Mouse (Mus musculus) MEL (cell line): ENCODE results near the gene Gm11060. TPM values are rescaled to one million over a fixed set of nuclear protein-coding genes. Genes with fewer than 3 reads are reported as not detected.

ENCODE experiments used
- DNase-seq: peaks from one replicate; pipeline ENCODE4 v3.0.0; 2011; ENCODE audit warnings: low read depth, low spot score
- H3K27ac ChIP-seq: 2 replicates; pipeline ENCODE4 v1.5.1; 2012; ENCODE audit warnings: low read depth, mild to moderate bottlenecking, control low read depth, low read length, moderate library complexity; ENCODE audit not compliant: control insufficient read depth
- H3K27me3 ChIP-seq, 2 experiments: fragments of 150-350 bp in 1 of 2; sonication (generic) in 1 of 2; 2 replicates each; pipeline ENCODE4 v1.6.1; 2012; ENCODE audit warnings: low read length in 2 of 2, mild to moderate bottlenecking in 2 of 2, improper control_type of control experiment in 1 of 2, moderate library complexity in 1 of 2; ENCODE audit not compliant: insufficient read depth in 2 of 2, control insufficient read depth in 1 of 2
- H3K36me3 ChIP-seq, 2 experiments: 2 replicates each; pipeline ENCODE4 v1.6.1; 2012 to 2014; ENCODE audit warnings: low read length in 2 of 2, improper control_type of control experiment in 1 of 2, inconsistent platforms in 1 of 2, mild to moderate bottlenecking in 1 of 2; ENCODE audit not compliant: insufficient read depth in 2 of 2, control insufficient read depth in 1 of 2
- H3K4me1 ChIP-seq, 2 experiments: fragments of 150-350 bp in 1 of 2; sonication (generic) in 1 of 2; 2 replicates each; pipeline ENCODE4 v1.6.1; 2012; ENCODE audit warnings: low read length in 2 of 2, improper control_type of control experiment in 1 of 2, mild to moderate bottlenecking in 1 of 2; ENCODE audit not compliant: insufficient read depth in 2 of 2, control insufficient read depth in 1 of 2
- H3K4me3 ChIP-seq, 2 experiments: fragments of 150-350 bp in 1 of 2; sonication (generic) in 1 of 2; 2 replicates each; pipeline ENCODE4 v1.5.1; 2012; ENCODE audit warnings: low read depth in 2 of 2, low read length in 2 of 2, mild to moderate bottlenecking in 2 of 2, moderate library complexity in 2 of 2, control low read depth in 1 of 2, improper control_type of control experiment in 1 of 2; ENCODE audit not compliant: control insufficient read depth in 1 of 2, insufficient read depth in 1 of 2
- H3K79me2 ChIP-seq: 2 replicates; pipeline ENCODE4 v1.6.1; 2012; ENCODE audit warnings: mild to moderate bottlenecking, low read length, moderate library complexity; ENCODE audit not compliant: control insufficient read depth, poor library complexity, insufficient read depth
- H3K9ac ChIP-seq: 2 replicates; pipeline ENCODE4 v1.6.1; 2012; ENCODE audit warnings: low read depth, mild to moderate bottlenecking, control low read depth, low read length, moderate library complexity; ENCODE audit not compliant: control insufficient read depth, poor library complexity, severe bottlenecking
- H3K9me3 ChIP-seq: fragments of 150-350 bp; sonication (generic); replicated peaks from 2 replicates; pipeline ENCODE4 v1.6.1; 2012; ENCODE audit warnings: mild to moderate bottlenecking, low read length, improper control_type of control experiment, moderate library complexity; ENCODE audit not compliant: insufficient read depth
- CHD1 ChIP-seq: IDR thresholded peaks from 2 replicates; pipeline ENCODE4 v1.6.1; 2012; ENCODE audit warnings: low read depth, mild to moderate bottlenecking, inconsistent platforms, low read length, improper control_type of control experiment
- CHD2 ChIP-seq: IDR thresholded peaks from 2 replicates; pipeline ENCODE4 v1.6.1; 2011; ENCODE audit warnings: low read length, improper control_type of control experiment
- ELF1 ChIP-seq: IDR thresholded peaks from 2 replicates; pipeline ENCODE4 v1.6.1; 2014; ENCODE audit warnings: low read depth, mild to moderate bottlenecking, inconsistent platforms, low read length, improper control_type of control experiment, moderate library complexity
- EP300 ChIP-seq, 2 experiments: IDR thresholded peaks; 2 replicates each; pipeline ENCODE4 v1.6.1; 2011; ENCODE audit warnings: improper control_type of control experiment in 2 of 2, low read length in 2 of 2, low read depth in 1 of 2, mild to moderate bottlenecking in 1 of 2
- ETS1 ChIP-seq: IDR thresholded peaks from 2 replicates; pipeline ENCODE4 v1.6.1; 2012; ENCODE audit warnings: low read depth, mild to moderate bottlenecking, inconsistent platforms, low read length, improper control_type of control experiment, moderate library complexity
- GABPA ChIP-seq: IDR thresholded peaks from 2 replicates; pipeline ENCODE4 v1.6.1; 2012; ENCODE audit warnings: low read depth, mild to moderate bottlenecking, inconsistent platforms, low read length, improper control_type of control experiment, moderate library complexity
- HCFC1 ChIP-seq: IDR thresholded peaks from 2 replicates; pipeline ENCODE4 v1.6.1; 2012; ENCODE audit warnings: low read depth, mild to moderate bottlenecking, inconsistent platforms, low read length, improper control_type of control experiment, moderate library complexity
- JUND ChIP-seq: IDR thresholded peaks from 2 replicates; pipeline ENCODE4 v1.6.1; 2011; ENCODE audit warnings: low read depth, mild to moderate bottlenecking, improper control_type of control experiment, low read length
- KAT2A ChIP-seq: conservative IDR thresholded peaks from 2 replicates; pipeline ENCODE4 v1.6.1; 2012; ENCODE audit warnings: low read depth, low read length, improper control_type of control experiment, inconsistent platforms
- MAX ChIP-seq: IDR thresholded peaks from 2 replicates; pipeline ENCODE4 v1.6.1; 2011; ENCODE audit warnings: low read length, improper control_type of control experiment
- MXI1 ChIP-seq: IDR thresholded peaks from 2 replicates; pipeline ENCODE4 v1.6.1; 2011; ENCODE audit warnings: mild to moderate bottlenecking, low read depth, low read length, improper control_type of control experiment
- MYC ChIP-seq: IDR thresholded peaks from 2 replicates; pipeline ENCODE4 v1.6.1; 2011; ENCODE audit warnings: low read depth, mild to moderate bottlenecking, low read length, improper control_type of control experiment, moderate library complexity
- NRF1 ChIP-seq: IDR thresholded peaks from 2 replicates; pipeline ENCODE4 v1.6.1; 2014; ENCODE audit warnings: low read depth, mild to moderate bottlenecking, inconsistent platforms, low read length, improper control_type of control experiment, moderate library complexity; ENCODE audit not compliant: poor library complexity, insufficient read depth, severe bottlenecking
- POLR2AphosphoS5 ChIP-seq: IDR thresholded peaks from 2 replicates; pipeline ENCODE4 v1.6.1; 2012; ENCODE audit warnings: low read depth, borderline replicate concordance, mild to moderate bottlenecking, inconsistent platforms, low read length, moderate library complexity, mixed read lengths
- RAD21 ChIP-seq: IDR thresholded peaks from 2 replicates; pipeline ENCODE4 v1.6.1; 2011; ENCODE audit warnings: mild to moderate bottlenecking, low read depth, low read length, improper control_type of control experiment
- SIN3A ChIP-seq: IDR thresholded peaks from 2 replicates; pipeline ENCODE4 v1.6.1; 2012; ENCODE audit warnings: low read length, improper control_type of control experiment, inconsistent platforms
- SMC3 ChIP-seq: IDR thresholded peaks from 2 replicates; pipeline ENCODE4 v1.6.1; 2011; ENCODE audit warnings: low read depth, low read length, improper control_type of control experiment
- TAL1 ChIP-seq: IDR thresholded peaks from 2 replicates; pipeline ENCODE4 v1.6.1; 2012; ENCODE audit warnings: mild to moderate bottlenecking, inconsistent platforms, low read length, moderate library complexity, mixed read lengths
- TBP ChIP-seq: IDR thresholded peaks from 2 replicates; pipeline ENCODE4 v1.8.0; 2011; ENCODE audit warnings: low read depth, low read length, improper control_type of control experiment
- TCF12 ChIP-seq: IDR thresholded peaks from 2 replicates; pipeline ENCODE4 v1.6.1; 2014; ENCODE audit warnings: low read depth, mild to moderate bottlenecking, inconsistent platforms, low read length, improper control_type of control experiment, moderate library complexity
- UBTF ChIP-seq: IDR thresholded peaks from 2 replicates; pipeline ENCODE4 v1.6.1; 2012; ENCODE audit warnings: low read depth, mild to moderate bottlenecking, inconsistent platforms, low read length, improper control_type of control experiment, moderate library complexity, borderline replicate concordance; ENCODE audit not compliant: insufficient read depth
- USF1 ChIP-seq: IDR thresholded peaks from 2 replicates; pipeline ENCODE4 v1.6.1; 2014; ENCODE audit warnings: low read depth, mild to moderate bottlenecking, inconsistent platforms, low read length, improper control_type of control experiment, moderate library complexity
- ZC3H11A ChIP-seq: IDR thresholded peaks from 2 replicates; pipeline ENCODE4 v1.6.1; 2012; ENCODE audit warnings: low read depth, mild to moderate bottlenecking, inconsistent platforms, low read length, improper control_type of control experiment
- ZKSCAN1 ChIP-seq: IDR thresholded peaks from 2 replicates; pipeline ENCODE4 v1.6.1; 2012; ENCODE audit warnings: low read depth, mild to moderate bottlenecking, inconsistent platforms, low read length, improper control_type of control experiment, moderate library complexity
- ZMIZ1 ChIP-seq: IDR thresholded peaks from 2 replicates; pipeline ENCODE4 v1.6.1; 2012; ENCODE audit warnings: low read depth, mild to moderate bottlenecking, inconsistent platforms, low read length, improper control_type of control experiment, moderate library complexity
- ZNF384 ChIP-seq: IDR thresholded peaks from 2 replicates; pipeline ENCODE4 v1.6.1; 2012; ENCODE audit warnings: low read depth, mild to moderate bottlenecking, inconsistent platforms, low read length, improper control_type of control experiment
- polyA plus RNA-seq, 2 experiments: library from polyadenylated mRNA; stranded (reverse) in 1 of 2; unstranded in 1 of 2; fragments of >175 nt in 1 of 2; fragments of >200 nt in 1 of 2; gene quantifications; 2 replicates each; pipeline versions ENCODE4 v1.2.1 to v1.2.4; 2012; ENCODE audit warnings: low replicate concordance in 2 of 2, low read depth in 1 of 2; ENCODE audit not compliant: insufficient read length in 2 of 2, insufficient read depth in 1 of 2, missing spikeins in 1 of 2
- total RNA-seq: library from RNA; depleted of rRNA; stranded (reverse); fragments of 300-350 nt; gene quantifications from 2 replicates; pipeline ENCODE4 v1.2.3, GENCODE M21; 2012

Gm11060 gene
- total and polyA plus RNA-seq, 3 experiments: not detected

- Histone ChIP-seq H3K27ac (no peak overlapping the region), H3K9ac (no peak overlapping the region), H3K79me2 (no peaks in the 10 kb centered on the region), H3K4me3 (no peak overlapping the region), H3K9me3 (no peaks in the 10 kb centered on the region), H3K36me3 (no peaks in the 10 kb centered on the region), H3K4me1 (no peaks in the 10 kb centered on the region), H3K27me3 (peaks cover 5 to 14% of the 10 kb centered on the region in 2 experiments)
- TF ChIP-seq ZNF384 (no peak), ZKSCAN1 (no peak), HCFC1 (no peak), USF1 (no peak), TBP (no peak), KAT2A (no peak), ETS1 (no peak), EP300 (IDR thresholded peaks at IDR 0.05; ENCODE audit: low read depth in 1 of 2, low read length in 2 of 2) (no peak), ELF1 (no peak), MXI1 (no peak), UBTF (no peak), SMC3 (no peak), MAX (no peak), GABPA (no peak), TAL1 (no peak), ZC3H11A (no peak), JUND (no peak), POLR2AphosphoS5 (no peak)
- DNase-seq: no peak
Observed at GRCm38 (mm10) chr2:105139471-105139870, 47.7 kb downstream of the Gm11060 start.

GRCm38 (mm10) chr2:105141371-105141770 is 49.6 kb downstream of the Gm11060 start:
- H3K36me3 ChIP-seq: no peaks in the 10 kb centered on the region
- H3K79me2 ChIP-seq: no peaks in the 10 kb centered on the region
- H3K9ac ChIP-seq: no peak overlapping the region
- H3K4me1 ChIP-seq: no peaks in the 10 kb centered on the region
- no peaks in the 10 kb centered on the region for H3K9me3 ChIP-seq
- DNase-seq: no peak
- TF ChIP-seq SIN3A (no peak), ELF1 (no peak), JUND (no peak), MXI1 (no peak), CHD1 (no peak), RAD21 (no peak), MAX (no peak), HCFC1 (no peak), ZC3H11A (no peak), MYC (no peak), ZMIZ1 (no peak), SMC3 (no peak), USF1 (no peak), CHD2 (no peak), KAT2A (no peak), POLR2AphosphoS5 (no peak), TCF12 (no peak), ETS1 (no peak), NRF1 (no peak)
- TF ChIP-seq, all 39 proteins: peak for 0
- Histone ChIP-seq H3K27me3 (peaks cover 5 to 10% of the 10 kb centered on the region in 2 experiments), H3K27ac (no peak overlapping the region), H3K4me3 (no peak overlapping the region)
